Mouse (Mus musculus): ENCODE results near the gene Serpinb6b.

GRCm38 (mm10) chr13:33027244-33027643 is 62.2 kb downstream of the Serpinb6b start, which contains the start of gene Serpinb9b:
- no peak for TF ChIP-seq POU5F1 (IDR thresholded peaks at IDR 0.05; ENCODE audit: borderline replicate concordance, low read length)
- no peak for TF ChIP-seq CTCF (conservative IDR thresholded peaks at IDR 0.05; ENCODE audit: low read length)

Measured in E14TG2a.4 (cell line).